Mouse (Mus musculus) gonadal fat pad, adult 2 months (tissue): ENCODE measurements around the gene Hecw2. TPM values are rescaled to one million over a fixed set of nuclear protein-coding genes. Genes with fewer than 3 reads are reported as not detected.

Experiments used
- DNase-seq: peaks from one replicate; pipeline ENCODE4 v3.0.0-alpha.2; 2012; ENCODE audit warnings: low read depth
- polyA plus RNA-seq: library from polyadenylated mRNA; depleted of rRNA; stranded (reverse); fragments of >200 nt; gene quantifications from 2 replicates; pipeline ENCODE4 v1.2.3, GENCODE M21; 2012; rRNA removed

Hecw2 gene
- polyA plus RNA-seq, 1 experiment = 1.2 TPM

- no peak for DNase-seq
These were observed 410.7 kb downstream of the Hecw2 start for GRCm38 (mm10) chr1:53784291-53784720.

- no peak for DNase-seq
These were observed 412.0 kb downstream of the Hecw2 start for GRCm38 (mm10) chr1:53782956-53783355.

DNA sequence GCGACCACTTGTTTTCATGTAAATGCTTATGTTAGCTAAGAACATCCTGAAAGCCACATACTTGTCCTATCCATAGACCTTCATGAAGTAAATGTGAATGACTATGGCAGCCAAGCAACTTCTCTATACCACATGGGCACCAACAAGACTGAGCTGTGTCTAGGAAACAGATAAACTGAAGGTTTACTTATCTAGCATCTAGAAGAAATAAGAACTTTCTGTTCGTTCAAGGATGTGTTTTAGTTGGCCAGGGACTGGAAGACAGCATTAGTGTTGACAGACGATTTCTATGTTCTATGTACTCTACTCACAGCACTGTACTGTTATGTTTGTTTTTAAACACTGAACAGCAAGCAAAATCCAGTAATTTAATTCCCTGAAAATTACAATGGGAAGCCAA, 412.9 kb downstream of the Hecw2 start:
- no peak for DNase-seq

DNA sequence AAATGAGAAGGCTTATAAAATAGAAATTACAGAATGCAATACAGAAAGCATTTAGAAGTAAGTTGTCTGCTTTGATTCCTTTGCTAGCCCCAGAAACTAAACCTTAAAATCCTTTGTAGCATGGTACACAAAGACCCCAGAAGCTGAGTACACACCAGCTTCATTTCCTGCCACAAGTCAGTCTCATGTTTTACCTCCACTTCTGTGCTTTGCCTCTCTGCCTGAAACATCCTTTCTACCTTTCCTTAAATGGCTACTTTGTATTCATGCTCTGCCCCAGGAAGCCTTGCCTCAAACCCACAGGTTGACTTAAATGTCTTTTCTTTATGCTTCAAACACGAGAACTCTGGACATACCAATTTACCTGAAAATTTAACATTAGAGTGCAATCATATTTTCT, 413.7 kb downstream of the Hecw2 start:
- no peak for DNase-seq

DNA sequence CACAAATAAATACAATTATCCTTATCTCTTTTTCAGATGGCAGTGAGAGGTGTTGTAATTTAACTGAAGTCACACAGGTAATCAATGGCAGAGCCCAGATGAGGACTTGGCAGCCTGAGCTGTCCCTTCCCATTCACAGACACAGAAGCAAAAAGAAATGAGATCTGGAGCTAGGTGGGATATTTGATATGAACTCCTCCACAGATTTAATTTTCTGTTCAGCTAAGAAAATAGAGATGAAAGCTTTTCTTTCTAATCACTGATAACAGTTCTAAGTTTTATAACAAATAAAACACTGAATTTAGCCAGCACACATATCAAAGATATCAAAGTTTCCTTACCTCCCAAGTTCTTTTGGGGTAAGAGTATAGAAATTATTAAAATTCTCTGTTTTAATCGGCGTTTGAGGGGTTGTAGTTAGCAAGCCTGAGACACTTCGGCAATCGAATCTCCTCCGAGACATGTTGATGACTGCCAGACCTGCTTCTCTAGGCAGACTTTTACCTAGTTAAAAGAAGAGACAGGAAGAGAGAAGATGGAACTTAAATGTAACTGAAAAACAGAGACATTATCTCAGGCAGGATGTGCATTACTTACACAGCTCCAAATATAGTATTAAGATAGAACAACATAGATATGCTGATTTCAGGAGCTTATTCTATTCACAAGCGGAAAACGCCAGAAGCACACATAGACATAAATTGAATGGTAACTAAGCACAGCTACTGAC, 418.6 kb downstream of the Hecw2 start:
- no peak for DNase-seq

DNA sequence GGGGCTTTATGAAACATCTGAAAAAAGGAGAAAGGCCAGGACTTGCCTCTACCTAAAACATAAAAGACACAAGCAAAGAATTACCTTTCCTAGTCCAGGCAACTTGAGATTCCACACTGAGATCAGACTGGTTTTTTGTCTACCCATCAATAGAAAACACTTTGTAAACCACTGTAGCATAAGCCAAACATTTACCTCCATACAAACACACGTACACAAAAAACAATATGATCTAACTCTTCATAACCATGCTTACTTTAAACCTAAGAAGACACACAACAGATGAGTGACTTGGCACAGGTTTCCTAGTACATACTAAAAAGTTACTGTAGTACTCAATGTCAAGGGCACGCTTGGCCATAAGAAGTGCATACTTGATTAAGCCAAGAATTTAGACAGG, 419.4 kb downstream of the Hecw2 start:
- no peak for DNase-seq

- no peak for DNase-seq
These were observed 419.9 kb downstream of the Hecw2 start for GRCm38 (mm10) chr1:53775036-53775435.

DNA sequence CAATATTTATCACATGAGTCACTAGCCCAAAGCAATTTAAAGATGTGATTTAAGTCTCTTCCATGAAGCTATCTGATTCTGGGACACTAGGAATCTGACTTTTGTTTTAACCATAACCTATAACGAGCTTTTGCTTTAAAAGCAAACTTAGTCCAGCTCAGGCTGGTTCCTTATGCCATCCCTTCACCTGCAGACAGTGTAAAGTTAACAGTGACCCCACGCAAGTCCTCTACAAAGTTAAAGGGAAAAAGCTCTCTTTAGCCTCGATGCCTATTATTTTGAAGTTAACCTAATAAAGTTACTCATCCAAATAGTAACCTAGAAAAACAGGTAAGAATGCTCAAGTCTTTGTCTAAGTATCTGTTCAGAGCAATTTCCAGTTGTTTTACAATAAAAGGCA, 420.4 kb downstream of the Hecw2 start:
- DNase-seq = no peak

GRCm38 (mm10) chr1:53773994-53774393, 421.0 kb downstream of the Hecw2 start:
- DNase-seq = no peak

- no peak for DNase-seq
These were observed 422.0 kb downstream of the Hecw2 start for GRCm38 (mm10) chr1:53772967-53773366.

DNA sequence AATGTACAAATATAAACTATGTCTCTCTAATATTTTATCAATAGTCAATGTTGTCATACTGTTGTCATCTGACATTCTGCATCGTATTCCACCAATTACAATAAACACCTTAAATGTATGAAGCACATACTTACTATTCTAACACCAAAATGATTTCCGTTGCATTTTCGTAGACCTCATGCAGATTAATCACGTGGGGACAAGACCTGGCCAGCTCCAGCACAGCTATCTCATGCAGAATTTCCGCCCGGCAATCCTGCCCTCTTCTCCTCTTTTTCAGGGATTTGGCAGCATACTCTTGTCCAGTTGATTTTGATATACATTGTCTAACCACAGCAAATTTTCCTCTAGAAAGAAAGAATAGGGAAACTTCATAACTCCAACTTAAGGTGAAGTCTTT, 423.5 kb downstream of the Hecw2 start:
- DNase-seq = no peak

DNA sequence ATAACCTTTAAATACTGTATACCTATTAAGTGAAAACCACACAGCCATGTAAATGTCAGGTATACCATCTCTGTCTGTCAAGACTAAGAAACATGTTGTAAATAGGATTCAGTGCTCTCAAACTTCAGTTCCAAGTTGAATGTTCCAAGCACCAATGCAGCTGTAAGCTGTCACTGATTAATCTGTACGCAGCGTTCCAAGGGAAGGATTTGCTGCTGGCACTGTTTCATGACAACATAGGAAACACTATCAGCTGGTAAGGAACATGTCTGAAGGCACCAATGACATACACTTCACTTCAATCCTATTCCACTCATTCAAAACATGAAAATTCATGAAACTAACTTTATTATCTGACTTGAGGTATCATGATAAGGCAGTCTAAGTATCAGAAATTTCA, 428.9 kb downstream of the Hecw2 start:
- DNase-seq = no peak

- no peak for DNase-seq
These were observed 437.7 kb downstream of the Hecw2 start for GRCm38 (mm10) chr1:53757316-53757715.

Other genes starting within 250 kb of the Hecw2 start
- 0.06 and 0.14 TPM in 2 replicates for gene Ccdc150, start 55.5 kb upstream of the Hecw2 start, polyA plus RNA-seq
- 7.2 and 7.4 TPM in 2 replicates for gene Gtf3c3, start 243.8 kb upstream of the Hecw2 start, polyA plus RNA-seq